Mouse (Mus musculus): ENCODE measurements around the gene Pex16.

DNA sequence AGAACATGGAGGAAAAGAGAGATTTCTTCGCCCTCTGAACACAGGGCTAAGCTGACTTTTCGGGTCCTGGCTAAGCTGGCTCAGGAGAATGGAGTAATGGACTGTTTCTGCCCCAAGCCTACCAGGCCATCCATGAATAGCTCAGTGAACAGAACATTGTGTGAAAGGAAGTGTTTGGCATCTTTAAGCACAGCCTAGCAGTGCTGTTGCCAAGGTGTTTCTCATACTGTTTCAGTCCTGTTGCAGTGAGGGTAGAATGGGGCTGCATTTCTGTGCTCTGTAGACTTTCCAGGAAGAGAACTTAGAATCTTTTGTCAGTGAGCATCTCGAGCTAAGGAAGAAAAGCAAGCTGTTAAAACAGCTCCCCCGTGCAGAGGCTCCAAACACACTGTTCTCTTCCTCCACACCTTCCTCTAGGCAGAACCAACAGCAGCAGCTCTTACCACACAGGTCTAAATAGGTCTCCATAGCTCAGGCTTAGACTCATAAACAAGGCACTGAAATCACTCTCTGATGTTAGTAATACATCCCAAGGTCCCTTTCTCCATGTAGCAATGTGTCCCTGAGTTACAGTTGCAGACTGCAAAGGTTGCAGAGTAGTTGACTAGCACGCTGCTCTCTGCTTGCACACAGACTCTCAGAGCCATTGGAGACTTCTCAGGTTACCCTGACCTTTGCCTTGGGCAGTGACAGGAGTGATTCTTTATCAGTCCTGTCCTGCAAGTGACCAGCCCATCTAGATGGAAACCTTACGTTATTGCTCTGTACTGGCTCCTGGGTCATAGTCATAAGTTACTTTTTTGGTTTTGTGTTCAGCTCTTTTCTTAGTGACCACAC, 24.7 kb upstream of the Pex16 start:
- TF ChIP-seq CTCF (IDR thresholded peaks at IDR 0.05; ENCODE audit: control insufficient read depth, insufficient read depth, insufficient read length) (no peak), MYOD1 (IDR thresholded peaks at IDR 0.05; ENCODE audit: control insufficient read depth, insufficient read length, low read depth) (no peak), MAX (IDR thresholded peaks at IDR 0.05) (no peak), USF1 (IDR thresholded peaks at IDR 0.05; ENCODE audit: low read depth) (no peak), FOSL1 (IDR thresholded peaks at IDR 0.05; ENCODE audit: insufficient read depth, low read length, poor library complexity, severe bottlenecking) (no peak), MYOG (IDR thresholded peaks at IDR 0.05; ENCODE audit: control insufficient read depth, extremely low read depth, insufficient read length) (no peak)

All from C2C12 (cell line).